Mouse (Mus musculus) heart, postnatal 10 days (tissue): ENCODE measurements around the gene Pnpla2. TPM values are rescaled to one million over a fixed set of nuclear protein-coding genes. Genes with fewer than 3 reads are reported as not detected.
A peak's percentile ranks its signal among the peaks of the same experiment; 100 is the strongest.

Source experiments
- DNase-seq, 2 experiments: peaks; one replicate each; pipeline ENCODE4 v3.0.0; 2021
- intact Hi-C: fragments of 180-260 bp; cut with DNase I; formaldehyde crosslinking; loops from one replicate; pipeline ENCODE4 v1.15.1; 2025
- total RNA-seq, 2 experiments: library from RNA; stranded (reverse); gene quantifications; 2 replicates each; pipeline ENCODE4 v1.2.3; 2021

Gene Pnpla2
- total RNA-seq, 2 experiments from 2014 or later: 244 to 353 TPM

DNA sequence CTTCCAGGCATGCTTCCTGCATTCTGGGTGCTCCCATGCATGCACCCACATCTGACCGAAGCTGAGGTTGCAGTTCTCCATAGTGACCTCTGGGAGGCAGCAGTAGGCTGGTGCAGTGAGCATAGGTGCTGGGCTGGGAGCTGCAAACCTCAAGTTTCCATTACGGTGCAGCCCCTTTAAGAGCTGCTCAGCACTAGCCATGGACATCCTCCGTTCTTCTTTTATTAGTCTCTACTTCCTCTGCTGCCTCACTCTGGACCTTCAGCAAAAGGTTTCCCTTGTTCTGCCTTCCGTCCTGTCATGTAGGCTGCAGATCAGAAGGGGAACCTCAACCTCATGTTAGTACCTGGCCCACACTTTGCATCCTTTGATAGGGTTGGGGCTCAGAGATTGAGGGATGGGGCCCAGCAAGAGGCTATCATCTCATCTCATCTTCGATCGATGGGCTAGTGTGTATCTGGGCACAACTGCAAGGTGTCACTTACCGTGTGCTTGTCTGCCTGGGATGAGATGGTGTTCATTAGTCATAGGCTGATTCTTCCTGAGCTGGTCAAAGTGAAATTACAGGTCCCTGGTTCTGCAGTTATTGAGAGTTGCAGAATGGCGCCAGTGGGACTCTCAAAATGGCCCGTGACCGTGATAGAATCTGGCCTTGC lies 26.0 kb downstream of the Pnpla2 start:
- DNase-seq: peak; percentile 82 to 84

DNA sequence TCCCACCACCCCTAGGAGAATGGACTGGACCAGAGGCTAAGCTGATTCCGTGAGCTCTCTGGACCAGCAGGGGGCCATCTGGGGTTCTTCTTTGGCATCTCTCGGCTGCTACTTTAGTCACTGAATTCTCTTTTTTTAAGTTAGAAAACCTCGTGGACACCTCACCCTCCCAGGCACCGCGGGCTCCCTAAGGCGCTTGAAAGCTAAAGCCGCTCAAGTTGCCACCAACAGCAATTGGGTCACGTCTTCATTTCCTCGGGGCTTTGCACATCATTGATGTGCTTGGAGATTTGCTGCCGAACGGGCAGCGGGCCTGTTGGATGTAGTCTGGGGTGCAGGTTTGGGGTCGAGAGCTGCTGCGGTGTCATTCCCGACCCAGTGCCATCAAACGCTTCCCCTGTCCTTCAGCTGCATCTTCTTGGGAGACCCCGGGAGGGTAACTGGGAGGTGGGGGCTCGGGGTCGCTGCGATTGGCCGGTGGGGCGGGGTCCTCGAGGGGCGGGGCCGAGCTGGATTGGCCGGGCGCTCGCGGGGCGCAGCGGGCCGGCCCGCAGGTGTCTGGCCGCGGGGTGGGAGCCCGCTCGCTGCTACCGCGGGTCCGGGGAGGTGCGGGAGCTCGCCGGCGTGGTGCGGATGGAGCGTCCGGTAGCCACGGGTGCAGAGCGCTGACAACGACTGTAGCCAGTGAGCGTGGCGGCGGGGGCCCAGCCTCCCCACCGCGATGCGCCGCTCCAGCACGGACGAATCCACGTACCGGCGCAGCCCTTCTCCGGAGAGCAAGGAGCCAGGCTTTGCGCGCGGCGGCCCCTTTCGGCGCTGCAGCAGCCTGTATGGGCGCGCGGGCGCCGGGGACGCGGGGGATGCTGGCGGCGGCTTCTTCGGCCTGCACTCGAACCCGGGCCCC lies 26.8 kb downstream of the Pnpla2 start:
- intact Hi-C loops: loop anchor here (1.0 to 5.0 kb wide), 2 partner anchors 44 to 126 kb away; no protein-coding TSS in a partner anchor
- peak in 1 of 2 experiments; percentile 77 for DNase-seq

More for the DNA sequence above, 26.0 kb downstream of the Pnpla2 start:
- intact Hi-C loops: loop anchor here (1.0 to 5.0 kb wide), 3 partner anchors 44 to 185 kb away; no protein-coding TSS in a partner anchor

GRCm38 (mm10) chr7:141482531-141483024 lies 27.6 kb downstream of the Pnpla2 start:
- intact Hi-C loops: loop anchor here (5.0 kb wide), 1 partner anchor 125 kb away; no protein-coding TSS in a partner anchor
- DNase-seq: no peak

GRCm38 (mm10) chr7:141483114-141483653 lies 28.2 kb downstream of the Pnpla2 start:
- intact Hi-C loops: loop anchor here (5.0 kb wide), 1 partner anchor 124 kb away; no protein-coding TSS in a partner anchor

GRCm38 (mm10) chr7:141484186-141485120 lies 29.5 kb downstream of the Pnpla2 start:
- intact Hi-C loops: loop anchor here (5.0 kb wide), 1 partner anchor 123 kb away; no protein-coding TSS in a partner anchor
- no peak for DNase-seq

More at GRCm38 (mm10) chr7:141483114-141483653, 28.2 kb downstream of the Pnpla2 start:
- DNase-seq: no peak

GRCm38 (mm10) chr7:141485186-141485585 lies 30.2 kb downstream of the Pnpla2 start:
- intact Hi-C loops: no loop called here
- DNase-seq: no peak

GRCm38 (mm10) chr7:141485606-141486005 lies 30.6 kb downstream of the Pnpla2 start:
- no peak for DNase-seq
- intact Hi-C loops: no loop called here

GRCm38 (mm10) chr7:141486239-141486638 lies 31.2 kb downstream of the Pnpla2 start:
- intact Hi-C loops: no loop called here
- no peak for DNase-seq

- intact Hi-C loops: no loop called here
- no peak for DNase-seq
Observed at GRCm38 (mm10) chr7:141487141-141487540, 32.1 kb downstream of the Pnpla2 start.

DNA sequence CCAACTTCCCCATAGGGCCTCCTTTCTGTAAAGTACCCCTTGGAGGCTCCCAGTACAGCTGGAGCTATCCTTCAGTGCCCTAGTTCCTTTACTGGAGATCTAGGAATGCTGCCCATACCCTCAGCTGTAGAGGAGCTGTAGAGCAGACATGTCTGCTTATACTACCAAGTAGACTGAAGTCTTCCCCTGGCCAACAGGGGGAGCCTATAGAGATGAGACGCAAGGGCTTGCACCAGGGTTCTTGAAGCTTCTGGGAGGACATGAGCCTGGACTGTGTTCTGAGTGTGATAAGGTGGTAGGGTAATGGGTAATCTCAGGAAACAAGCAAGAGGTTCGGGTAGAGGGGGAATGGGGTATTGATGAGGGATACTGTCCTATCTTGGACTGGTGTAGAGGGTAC lies 36.2 kb downstream of the Pnpla2 start:
- intact Hi-C loops: no loop called here
- DNase-seq: no peak

DNA sequence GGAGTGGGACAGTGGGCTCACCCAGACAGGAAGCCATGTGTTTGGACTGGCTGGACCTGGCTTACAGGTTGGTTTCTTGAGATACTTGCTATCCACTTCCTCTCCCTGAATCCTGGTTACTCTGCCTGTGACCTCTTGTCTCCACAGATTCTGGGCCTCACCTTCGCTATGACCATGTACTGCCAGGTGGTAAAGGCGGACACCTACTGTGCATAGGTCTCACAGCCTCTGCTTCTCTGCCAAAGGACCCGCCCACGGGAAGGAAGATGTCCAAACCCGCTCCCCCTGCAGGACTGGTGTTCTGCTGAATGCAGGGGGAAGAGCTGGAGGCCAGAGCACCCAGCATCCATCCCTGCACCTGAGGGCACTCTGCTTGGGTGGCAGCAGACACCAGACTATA lies 37.7 kb downstream of the Pnpla2 start:
- intact Hi-C loops: no loop called here
- DNase-seq: no peak

DNA sequence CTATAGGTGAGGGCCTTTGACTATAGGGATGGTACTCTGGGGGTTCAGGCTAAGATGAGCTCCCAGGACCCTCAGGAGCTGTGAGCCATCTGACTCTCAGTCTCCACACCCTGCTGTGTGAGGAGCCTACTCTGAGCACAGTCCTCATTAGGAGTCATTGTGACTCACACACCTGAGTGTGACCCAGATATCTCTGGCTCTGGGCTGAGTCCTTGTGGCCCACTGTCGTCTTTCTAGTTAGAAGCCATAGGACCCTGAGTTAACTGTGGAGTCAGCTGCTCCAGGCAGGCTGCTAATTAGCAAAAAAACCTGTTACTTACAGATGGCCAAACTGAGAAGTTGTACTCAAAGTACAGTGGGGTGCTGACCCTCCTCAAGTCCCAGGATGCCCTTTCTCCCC lies 38.7 kb downstream of the Pnpla2 start:
- no peak for DNase-seq
- intact Hi-C loops: no loop called here

- intact Hi-C loops: no loop called here
- DNase-seq: no peak
Observed at GRCm38 (mm10) chr7:141495379-141495778, 40.4 kb downstream of the Pnpla2 start.

DNA sequence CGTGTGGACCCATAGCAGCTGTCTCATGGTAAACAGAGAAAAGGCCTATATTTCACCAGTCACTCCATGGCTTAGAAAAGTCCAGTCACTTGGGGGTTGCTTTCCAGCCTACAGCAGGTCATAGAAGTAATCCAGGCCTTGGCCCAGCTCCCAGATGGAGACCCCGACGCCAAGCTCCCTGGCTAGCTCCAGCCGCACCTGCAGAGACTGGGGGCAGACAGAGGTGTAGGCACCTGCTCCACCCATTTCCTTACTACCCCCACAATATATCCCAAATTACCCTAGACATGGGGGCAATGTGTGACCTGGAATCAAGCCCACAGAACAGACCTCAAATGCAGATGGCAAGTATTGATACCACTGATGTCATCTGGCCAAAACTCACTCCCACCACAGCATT lies 40.9 kb downstream of the Pnpla2 start:
- DNase-seq: no peak
- intact Hi-C loops: no loop called here

DNA sequence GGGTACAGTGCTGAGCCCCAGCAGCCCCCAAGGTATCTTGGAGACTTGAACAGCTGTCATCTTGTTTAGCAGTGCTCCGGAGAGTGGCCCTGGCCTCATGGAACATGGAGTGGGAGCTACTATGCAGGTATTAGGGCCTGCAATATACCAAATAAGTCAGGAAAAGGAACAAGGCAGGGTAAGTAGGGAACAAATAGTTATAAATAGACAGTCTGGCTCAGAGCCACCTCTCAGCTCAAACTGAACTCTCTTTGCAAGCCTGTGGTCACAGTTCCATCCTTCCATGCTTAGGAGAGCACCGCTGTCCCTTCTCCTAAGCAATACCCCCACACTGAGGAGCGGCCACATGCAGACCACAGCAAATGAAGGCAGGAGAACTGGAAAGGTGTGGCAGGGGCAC lies 42.6 kb downstream of the Pnpla2 start:
- peak; percentile 51 to 56 for DNase-seq
- intact Hi-C loops: no loop called here

GRCm38 (mm10) chr7:141501820-141502555 lies 47.0 kb downstream of the Pnpla2 start:
- intact Hi-C loops: no loop called here
- no peak for DNase-seq

- no peak for DNase-seq
- intact Hi-C loops: no loop called here
Observed at GRCm38 (mm10) chr7:141502556-141502905, 47.5 kb downstream of the Pnpla2 start.

- intact Hi-C loops: no loop called here
Observed at GRCm38 (mm10) chr7:141506278-141506677, 51.3 kb downstream of the Pnpla2 start.

DNA sequence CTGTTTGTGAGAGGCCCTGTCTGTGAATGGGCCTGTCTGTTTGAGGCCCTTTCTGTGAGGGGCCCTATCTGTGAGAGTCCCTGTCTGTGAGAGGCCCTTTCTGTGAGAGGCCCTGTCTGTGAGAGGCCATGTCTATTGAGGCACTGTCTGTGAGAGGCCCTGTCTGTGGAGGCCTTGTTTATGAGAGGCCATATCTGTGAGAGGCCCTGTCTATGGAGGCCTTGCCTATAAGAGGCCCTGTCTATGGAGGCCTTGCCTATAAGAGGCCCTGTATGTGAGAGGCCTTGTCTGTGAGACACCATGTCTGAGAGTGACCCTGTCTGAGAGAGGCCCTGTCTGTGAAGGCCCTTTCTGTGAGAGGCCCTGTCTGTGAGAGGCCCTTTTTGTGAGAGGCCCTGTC lies 53.2 kb downstream of the Pnpla2 start:
- DNase-seq: no peak
- intact Hi-C loops: no loop called here

More at GRCm38 (mm10) chr7:141506278-141506677, 51.3 kb downstream of the Pnpla2 start:
- DNase-seq: no peak
